Mouse (Mus musculus): ENCODE data around the gene Tmem88b. TPM values are rescaled to one million over a fixed set of nuclear protein-coding genes. Genes with fewer than 3 reads are reported as not detected.
A peak's percentile ranks its signal among the peaks of the same experiment; 100 is the strongest.

Gene Tmem88b
- polyA plus RNA-seq, 1 experiment = 1.8 TPM

GRCm38 (mm10) chr4:155773335-155774078 is 12.2 kb downstream of the Tmem88b start:
- no peak for TF ChIP-seq CTCF (conservative IDR thresholded peaks at IDR 0.05; ENCODE audit: insufficient read depth, insufficient read length, low read depth, low read length)
- no peak for TF ChIP-seq POLR2A (IDR thresholded peaks at IDR 0.05; ENCODE audit: low read depth, low read length)
- no peaks in the 10 kb centered on the region for H3K36me3 ChIP-seq (ENCODE audit: control insufficient read depth, insufficient read depth, low read length)
- peak; percentile 55 for DNase-seq
- H3K27me3 ChIP-seq (replicated peaks; ENCODE audit: control insufficient read depth, insufficient read depth, low read length) = no peaks in the 10 kb centered on the region
- 38% methylated on average over 5 of the region's 5 CpGs for WGBS
- H3K4me1 ChIP-seq (ENCODE audit: control insufficient read depth, insufficient read depth, low read length) = peaks cover 46% of the 10 kb centered on the region
- peak overlapping the region; percentile 69 for H3K4me3 ChIP-seq (ENCODE audit: insufficient read depth, low read depth, low read length)
- no peak overlapping the region for H3K27ac ChIP-seq (ENCODE audit: insufficient read depth, low read depth, low read length)

- H3K4me3 ChIP-seq (ENCODE audit: insufficient read depth, low read depth, low read length) = no peak overlapping the region
- H3K36me3 ChIP-seq (ENCODE audit: control insufficient read depth, insufficient read depth, low read length) = no peaks in the 10 kb centered on the region
- no peak for TF ChIP-seq CTCF (conservative IDR thresholded peaks at IDR 0.05; ENCODE audit: insufficient read depth, insufficient read length, low read depth, low read length)
- TF ChIP-seq POLR2A (IDR thresholded peaks at IDR 0.05; ENCODE audit: low read depth, low read length) = no peak
- H3K27ac ChIP-seq (ENCODE audit: insufficient read depth, low read depth, low read length) = no peak overlapping the region
- no peak for DNase-seq
- WGBS = 90% methylated on average over 13 of the region's 13 CpGs
- H3K4me1 ChIP-seq (ENCODE audit: control insufficient read depth, insufficient read depth, low read length) = peaks cover 46% of the 10 kb centered on the region
- H3K27me3 ChIP-seq (replicated peaks; ENCODE audit: control insufficient read depth, insufficient read depth, low read length) = no peaks in the 10 kb centered on the region
Observed at GRCm38 (mm10) chr4:155772786-155773185, 12.9 kb downstream of the Tmem88b start.

GRCm38 (mm10) chr4:155771706-155772105 is 14.0 kb downstream of the Tmem88b start:
- H3K4me3 ChIP-seq (ENCODE audit: insufficient read depth, low read depth, low read length) = no peak overlapping the region
- TF ChIP-seq CTCF (conservative IDR thresholded peaks at IDR 0.05; ENCODE audit: insufficient read depth, insufficient read length, low read depth, low read length) (no peak), POLR2A (IDR thresholded peaks at IDR 0.05; ENCODE audit: low read depth, low read length) (no peak)
- H3K27ac ChIP-seq (ENCODE audit: insufficient read depth, low read depth, low read length) = peak overlapping the region; percentile 54
- WGBS = 41% methylated on average over 2 of the region's 2 CpGs
- DNase-seq = peak; percentile 81
- no peaks in the 10 kb centered on the region for H3K36me3 ChIP-seq (ENCODE audit: control insufficient read depth, insufficient read depth, low read length)
- H3K27me3 ChIP-seq (replicated peaks; ENCODE audit: control insufficient read depth, insufficient read depth, low read length) = no peaks in the 10 kb centered on the region
- H3K4me1 ChIP-seq (ENCODE audit: control insufficient read depth, insufficient read depth, low read length) = peaks cover 45% of the 10 kb centered on the region

- H3K36me3 ChIP-seq (ENCODE audit: control insufficient read depth, insufficient read depth, low read length) = no peaks in the 10 kb centered on the region
- H3K27ac ChIP-seq (ENCODE audit: insufficient read depth, low read depth, low read length) = peak overlapping the region; percentile 41
- DNase-seq = peak; percentile 85
- no peaks in the 10 kb centered on the region for H3K27me3 ChIP-seq (replicated peaks; ENCODE audit: control insufficient read depth, insufficient read depth, low read length)
- peak overlapping the region; percentile 22 for H3K4me3 ChIP-seq (ENCODE audit: insufficient read depth, low read depth, low read length)
- 35% methylated on average over 24 of the region's 24 CpGs for WGBS
- TF ChIP-seq POLR2A (IDR thresholded peaks at IDR 0.05; ENCODE audit: low read depth, low read length) (no peak), CTCF (conservative IDR thresholded peaks at IDR 0.05; ENCODE audit: insufficient read depth, insufficient read length, low read depth, low read length) (no peak)
- peaks cover 35% of the 10 kb centered on the region for H3K4me1 ChIP-seq (ENCODE audit: control insufficient read depth, insufficient read depth, low read length)
Observed at GRCm38 (mm10) chr4:155770626-155771025, 15.0 kb downstream of the Tmem88b start.

GRCm38 (mm10) chr4:155769880-155770512 is 15.7 kb downstream of the Tmem88b start:
- Histone ChIP-seq H3K4me1 (ENCODE audit: control insufficient read depth, insufficient read depth, low read length) (peaks cover 32% of the 10 kb centered on the region), H3K27me3 (replicated peaks; ENCODE audit: control insufficient read depth, insufficient read depth, low read length) (no peaks in the 10 kb centered on the region), H3K36me3 (ENCODE audit: control insufficient read depth, insufficient read depth, low read length) (no peaks in the 10 kb centered on the region), H3K27ac (ENCODE audit: insufficient read depth, low read depth, low read length) (peak overlapping the region; percentile 87), H3K4me3 (ENCODE audit: insufficient read depth, low read depth, low read length) (peak overlapping the region; percentile 65)
- under 1% methylated on average over 39 of the region's 39 CpGs for WGBS
- peak; percentile 96 for DNase-seq
- TF ChIP-seq CTCF (conservative IDR thresholded peaks at IDR 0.05; ENCODE audit: insufficient read depth, insufficient read length, low read depth, low read length) (peak; percentile 90), POLR2A (IDR thresholded peaks at IDR 0.05; ENCODE audit: low read depth, low read length) (peak; percentile 63)

GRCm38 (mm10) chr4:155769496-155769879 is 16.2 kb downstream of the Tmem88b start:
- WGBS = 38% methylated on average over 5 of the region's 5 CpGs
- Histone ChIP-seq H3K4me3 (ENCODE audit: insufficient read depth, low read depth, low read length) (peak overlapping the region; percentile 65), H3K4me1 (ENCODE audit: control insufficient read depth, insufficient read depth, low read length) (peaks cover 32% of the 10 kb centered on the region), H3K27ac (ENCODE audit: insufficient read depth, low read depth, low read length) (no peak overlapping the region), H3K27me3 (replicated peaks; ENCODE audit: control insufficient read depth, insufficient read depth, low read length) (no peaks in the 10 kb centered on the region), H3K36me3 (ENCODE audit: control insufficient read depth, insufficient read depth, low read length) (no peaks in the 10 kb centered on the region)
- DNase-seq = no peak
- TF ChIP-seq CTCF (conservative IDR thresholded peaks at IDR 0.05; ENCODE audit: insufficient read depth, insufficient read length, low read depth, low read length) = no peak

GRCm38 (mm10) chr4:155762357-155762756 is 23.3 kb downstream of the Tmem88b start:
- Histone ChIP-seq H3K4me1 (ENCODE audit: control insufficient read depth, insufficient read depth, low read length) (peaks cover 9% of the 10 kb centered on the region), H3K27me3 (replicated peaks; ENCODE audit: control insufficient read depth, insufficient read depth, low read length) (no peaks in the 10 kb centered on the region), H3K36me3 (ENCODE audit: control insufficient read depth, insufficient read depth, low read length) (no peaks in the 10 kb centered on the region), H3K27ac (ENCODE audit: insufficient read depth, low read depth, low read length) (no peak overlapping the region), H3K4me3 (ENCODE audit: insufficient read depth, low read depth, low read length) (no peak overlapping the region)
- DNase-seq = no peak
- TF ChIP-seq POLR2A (IDR thresholded peaks at IDR 0.05; ENCODE audit: low read depth, low read length) = no peak
- no peak for TF ChIP-seq CTCF (conservative IDR thresholded peaks at IDR 0.05; ENCODE audit: insufficient read depth, insufficient read length, low read depth, low read length)
- 77% methylated on average over 3 of the region's 3 CpGs for WGBS
